Mouse (Mus musculus) left cerebral cortex, adult 11 months (tissue): ENCODE data around the gene Nprl2.
"Not testable (repeated sequence)": the region's sequence is repeated elsewhere in the genome, so short reads cannot be mapped to it uniquely, and the experiment has no call there.

ENCODE experiments used
- DNase-seq: peaks from one replicate; pipeline ENCODE4 v3.0.0; 2022; ENCODE audit warnings: low spot score

The Nprl2 gene

DNA sequence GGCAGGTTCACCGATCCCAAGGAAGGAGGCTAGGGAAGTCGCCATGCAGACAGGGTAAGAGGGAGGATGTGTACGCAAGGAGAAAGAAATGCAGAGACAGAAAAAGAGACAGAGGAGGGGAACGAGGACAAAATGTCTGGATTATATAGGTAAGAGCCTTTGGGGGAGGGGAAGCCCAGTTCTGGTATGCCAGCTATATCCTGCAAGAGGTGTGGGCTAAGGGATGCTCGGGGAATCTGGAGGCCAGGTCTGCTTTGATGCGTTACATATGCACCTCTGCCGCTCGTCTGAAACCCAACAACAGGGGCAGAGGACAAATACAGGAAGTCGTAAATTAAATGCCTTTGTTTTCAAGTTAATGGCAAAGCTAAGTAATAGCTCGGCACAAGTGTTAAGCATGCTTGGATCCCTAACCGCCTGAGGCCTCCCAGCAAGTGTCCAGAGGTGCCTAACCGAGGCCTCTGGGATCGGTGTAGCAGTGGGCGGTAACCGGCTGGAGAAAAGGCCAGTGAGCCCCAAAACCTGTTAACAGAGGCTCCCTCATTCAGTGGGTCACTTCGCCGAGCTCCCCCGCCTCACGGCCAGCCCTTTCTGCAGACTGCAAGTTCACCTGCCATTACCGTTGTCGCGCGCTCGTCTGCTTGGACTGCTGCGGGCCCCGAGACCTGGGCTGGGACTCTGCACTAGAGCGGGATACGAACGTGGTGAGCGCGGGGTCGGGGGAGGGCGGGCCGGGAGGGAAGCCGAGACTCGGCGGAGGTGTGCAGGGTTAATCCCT, 11.7 kb downstream of the Nprl2 start:
- no peak for DNase-seq

DNA sequence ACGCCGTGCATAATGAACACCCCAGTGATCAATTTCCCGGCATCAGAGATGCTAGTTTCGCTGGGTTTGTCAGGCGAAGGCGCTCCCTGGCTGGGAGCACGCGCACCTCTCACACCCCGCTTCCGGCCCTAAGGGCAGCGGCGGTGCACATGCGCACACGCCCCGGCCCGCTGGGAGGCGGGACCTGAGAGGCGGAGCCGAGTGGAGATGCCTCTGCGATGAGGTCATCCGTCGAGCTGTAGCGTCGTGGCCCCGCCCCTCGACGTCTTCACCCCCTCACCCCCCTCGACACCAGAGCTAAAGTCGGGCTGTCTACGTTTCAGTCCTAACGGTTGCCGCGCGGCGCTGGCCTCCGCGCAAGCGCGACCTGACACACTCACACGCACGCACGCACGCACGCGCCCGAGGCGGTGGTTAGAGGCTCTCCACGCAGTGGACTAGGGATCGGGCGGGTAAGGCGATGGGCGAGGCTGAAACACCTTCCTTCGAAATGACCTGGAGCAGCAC, 12.3 kb downstream of the Nprl2 start:
- DNase-seq: peak; percentile 95

DNA sequence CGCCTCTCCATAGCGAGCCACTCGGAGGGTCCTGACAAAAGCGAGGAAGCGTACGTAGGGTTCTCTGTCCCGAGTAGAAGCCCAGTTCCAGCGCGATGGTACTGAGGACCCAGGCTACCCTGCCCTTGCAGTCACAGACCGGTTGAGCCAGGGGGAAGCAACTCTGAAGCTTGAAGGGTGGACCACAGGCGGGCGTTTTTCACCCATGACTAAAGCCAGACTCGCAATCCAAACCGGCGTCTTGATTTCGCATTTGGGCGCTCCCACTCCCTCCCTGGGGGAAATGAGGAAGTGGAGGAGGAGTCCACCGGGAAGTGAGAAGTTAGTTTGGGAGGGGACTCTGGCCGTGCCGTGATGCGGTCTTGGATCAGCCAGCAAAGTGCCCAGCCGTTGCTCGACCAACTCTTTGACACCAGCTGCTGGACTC, 13.0 kb downstream of the Nprl2 start:
- no peak for DNase-seq

DNA sequence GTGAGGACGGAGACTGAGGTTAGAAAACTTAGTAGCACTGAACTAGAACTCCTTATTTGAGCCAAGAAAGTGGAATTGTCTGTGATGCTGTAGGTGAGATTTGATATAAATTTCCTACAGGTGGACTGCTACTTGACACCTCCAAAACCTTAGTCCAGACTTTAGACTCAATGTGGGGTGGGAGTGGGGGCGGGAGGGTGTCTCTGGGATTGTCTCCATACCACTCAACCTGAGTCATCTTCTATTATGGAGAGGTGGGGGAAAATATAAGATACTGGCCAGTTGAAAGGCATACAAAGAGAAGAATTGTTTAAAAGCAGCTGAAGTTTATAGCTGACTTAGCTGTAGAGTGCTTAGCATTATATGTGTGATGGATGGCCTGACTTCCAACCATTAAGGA, 13.7 kb downstream of the Nprl2 start:
- no peak for DNase-seq

DNA sequence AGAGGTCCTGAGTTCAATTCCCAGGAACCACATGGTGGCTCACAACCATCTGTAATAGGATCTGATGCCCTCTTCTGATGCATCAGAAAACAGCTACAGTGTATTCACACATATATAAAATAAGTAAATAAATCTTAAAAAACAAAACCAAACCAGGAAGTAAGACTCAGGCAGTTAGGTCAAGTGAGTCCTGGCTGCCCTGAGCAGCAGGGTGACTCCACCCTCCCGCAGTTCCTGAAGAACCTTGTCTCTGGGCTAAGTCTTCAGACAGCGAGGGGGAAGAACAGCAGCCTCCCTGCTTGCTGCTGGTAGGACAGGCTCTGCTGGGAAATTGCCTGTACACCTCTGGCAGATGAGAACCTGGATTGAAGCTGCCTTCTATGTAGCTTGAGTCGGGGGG, 14.3 kb downstream of the Nprl2 start:
- DNase-seq: no peak

GRCm38 (mm10) chr9:107563029-107563581, 21.1 kb downstream of the Nprl2 start, which contains the start of gene Tusc2:
Tusc2 (plus strand) TSS chr9:107563255.
- DNase-seq: peak; percentile 95

DNA sequence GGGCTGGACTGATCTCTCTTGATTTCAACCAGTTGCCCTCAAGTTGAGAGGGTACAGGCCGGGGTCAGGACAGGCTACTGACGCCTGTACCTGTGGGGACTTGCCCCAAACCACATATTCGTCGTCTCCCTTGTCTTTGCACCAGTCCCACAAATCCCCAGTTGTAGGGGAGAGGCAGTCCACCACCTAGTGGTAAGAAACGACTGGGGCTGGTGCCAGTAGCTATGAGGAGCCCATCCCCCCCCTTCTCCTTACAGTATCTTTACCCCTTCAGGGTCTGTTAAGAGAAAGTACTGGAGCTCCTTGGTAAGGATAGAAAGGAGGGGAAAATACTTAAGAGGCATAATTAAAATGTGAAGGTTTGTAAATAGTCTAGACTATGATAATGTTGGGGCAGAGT, 23.5 kb downstream of the Nprl2 start:
- not testable (repeated sequence) for DNase-seq

GRCm38 (mm10) chr9:107566041-107566709, 24.1 kb downstream of the Nprl2 start:
- no peak for DNase-seq

GRCm38 (mm10) chr9:107566855-107567254, 24.8 kb downstream of the Nprl2 start:
- no peak for DNase-seq

DNA sequence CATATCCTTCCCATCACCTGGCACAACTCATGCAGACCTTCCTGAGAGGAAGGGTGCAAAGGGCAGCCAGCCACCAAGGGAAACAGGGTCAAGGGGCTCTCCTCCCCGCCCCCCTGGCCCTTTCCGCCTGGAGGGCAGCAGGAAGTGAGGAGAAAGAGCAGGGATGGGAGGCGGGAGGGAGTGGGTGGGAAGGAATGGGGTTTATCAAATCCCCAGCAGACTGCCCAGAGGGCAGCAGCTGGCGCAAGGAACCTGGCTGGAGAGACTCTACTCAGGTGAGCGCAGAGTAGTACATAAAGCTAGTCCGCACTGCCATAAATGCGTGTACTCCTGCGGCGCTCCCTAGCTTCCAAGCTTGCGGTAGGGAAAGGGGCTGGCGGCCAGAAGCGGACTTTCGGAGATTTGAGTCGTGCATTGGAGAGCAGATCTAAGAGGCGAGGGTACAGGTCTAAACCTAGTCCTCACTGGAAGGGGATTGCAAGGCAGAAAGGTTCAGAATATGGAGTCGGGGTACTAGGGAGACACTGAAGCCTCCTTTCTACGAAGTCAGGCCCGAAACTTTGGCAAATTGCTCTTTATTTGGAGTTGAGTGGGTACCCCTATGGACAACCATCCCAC, 25.8 kb downstream of the Nprl2 start, which contains the start of gene Hyal2:
TSS of gene Hyal2 (plus strand) at position 244 of the 618 bp plus-strand sequence.
- no peak for DNase-seq

- no peak for DNase-seq
Observed at GRCm38 (mm10) chr9:107568331-107569261, 26.6 kb downstream of the Nprl2 start.

DNA sequence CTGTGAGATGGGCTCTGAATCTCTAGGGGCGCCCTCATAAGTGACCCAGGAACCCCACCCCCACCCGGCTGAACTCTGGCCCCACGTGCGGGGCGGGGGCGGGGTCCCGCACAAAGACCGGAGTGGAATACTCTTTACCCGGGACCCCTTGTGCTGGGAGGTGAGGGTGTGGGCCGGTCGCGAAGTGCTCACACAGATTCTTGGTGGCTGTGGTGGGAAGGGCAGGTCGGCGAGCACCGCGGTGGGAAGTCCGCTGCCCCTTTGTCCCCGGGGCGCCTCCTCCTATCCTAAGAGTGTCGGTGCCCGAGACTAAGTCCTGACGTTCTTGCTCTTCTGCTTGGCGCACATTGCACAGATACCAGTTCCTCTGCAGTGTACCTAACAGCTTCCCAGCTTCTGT, 27.2 kb downstream of the Nprl2 start:
- DNase-seq: no peak

DNA sequence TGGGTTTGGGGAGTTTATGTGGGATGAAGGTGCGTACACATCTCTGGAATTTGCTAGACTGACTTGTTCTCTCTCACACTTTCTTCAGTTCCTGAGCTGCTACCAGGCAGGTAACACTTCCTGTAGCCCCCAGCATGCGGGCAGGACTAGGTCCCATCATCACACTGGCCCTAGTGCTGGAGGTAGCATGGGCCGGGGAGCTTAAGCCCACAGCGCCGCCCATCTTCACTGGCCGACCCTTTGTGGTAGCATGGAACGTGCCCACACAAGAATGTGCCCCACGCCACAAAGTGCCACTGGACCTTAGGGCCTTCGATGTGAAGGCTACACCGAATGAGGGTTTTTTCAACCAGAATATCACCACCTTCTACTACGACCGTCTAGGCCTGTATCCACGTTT, 28.0 kb downstream of the Nprl2 start:
- DNase-seq: no peak

DNA sequence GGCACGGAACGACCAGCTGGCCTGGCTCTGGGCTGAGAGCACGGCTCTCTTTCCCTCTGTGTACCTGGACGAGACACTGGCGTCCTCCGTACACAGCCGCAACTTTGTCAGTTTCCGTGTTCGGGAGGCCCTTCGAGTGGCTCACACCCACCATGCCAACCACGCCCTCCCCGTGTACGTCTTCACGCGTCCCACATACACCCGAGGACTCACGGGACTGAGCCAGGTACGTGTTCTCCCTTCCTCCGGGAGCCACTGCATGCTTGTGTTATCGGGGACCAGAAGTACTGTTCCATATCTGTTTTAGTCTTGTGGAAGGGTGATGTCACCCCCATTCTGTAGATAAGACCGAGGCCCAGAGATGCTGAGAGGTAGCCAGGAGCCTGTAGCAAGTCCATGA, 28.8 kb downstream of the Nprl2 start:
- no peak for DNase-seq

DNA sequence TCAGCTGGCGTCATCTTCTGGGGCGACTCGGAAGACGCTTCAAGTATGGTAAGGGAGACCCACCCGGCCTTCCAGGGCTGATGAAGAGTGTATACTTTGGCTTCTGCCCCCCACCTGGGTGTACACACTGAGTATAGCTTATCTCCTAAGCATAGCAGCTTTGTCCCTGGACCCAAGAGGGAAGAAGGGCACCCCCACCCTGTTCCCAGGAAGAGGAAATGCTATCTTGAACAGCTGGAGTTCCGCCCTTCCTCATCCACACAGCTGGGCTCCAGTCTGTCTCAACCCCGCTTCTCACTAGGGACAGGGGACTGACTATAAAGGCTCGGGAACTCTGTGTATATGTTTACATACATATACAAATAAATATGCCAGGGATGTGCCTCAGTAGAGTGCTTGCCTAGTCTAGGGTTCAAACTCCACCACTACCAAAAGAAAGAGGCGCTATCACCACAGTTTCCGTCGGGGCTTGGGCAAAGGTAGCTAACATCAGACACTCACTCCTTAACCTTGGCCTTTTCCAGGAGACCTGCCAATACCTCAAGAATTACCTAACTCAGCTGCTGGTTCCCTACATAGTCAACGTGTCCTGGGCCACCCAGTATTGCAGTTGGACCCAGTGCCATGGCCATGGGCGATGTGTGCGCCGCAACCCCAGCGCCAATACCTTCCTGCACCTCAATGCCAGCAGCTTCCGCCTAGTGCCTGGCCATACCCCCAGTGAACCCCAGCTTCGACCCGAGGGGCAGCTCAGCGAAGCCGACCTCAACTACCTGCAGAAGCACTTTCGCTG, 29.7 kb downstream of the Nprl2 start:
- DNase-seq: no peak

GRCm38 (mm10) chr9:107572327-107572662, 30.3 kb downstream of the Nprl2 start:
- DNase-seq: no peak

- DNase-seq: not testable (repeated sequence)
Observed at GRCm38 (mm10) chr9:107573774-107574173, 31.7 kb downstream of the Nprl2 start.

DNA sequence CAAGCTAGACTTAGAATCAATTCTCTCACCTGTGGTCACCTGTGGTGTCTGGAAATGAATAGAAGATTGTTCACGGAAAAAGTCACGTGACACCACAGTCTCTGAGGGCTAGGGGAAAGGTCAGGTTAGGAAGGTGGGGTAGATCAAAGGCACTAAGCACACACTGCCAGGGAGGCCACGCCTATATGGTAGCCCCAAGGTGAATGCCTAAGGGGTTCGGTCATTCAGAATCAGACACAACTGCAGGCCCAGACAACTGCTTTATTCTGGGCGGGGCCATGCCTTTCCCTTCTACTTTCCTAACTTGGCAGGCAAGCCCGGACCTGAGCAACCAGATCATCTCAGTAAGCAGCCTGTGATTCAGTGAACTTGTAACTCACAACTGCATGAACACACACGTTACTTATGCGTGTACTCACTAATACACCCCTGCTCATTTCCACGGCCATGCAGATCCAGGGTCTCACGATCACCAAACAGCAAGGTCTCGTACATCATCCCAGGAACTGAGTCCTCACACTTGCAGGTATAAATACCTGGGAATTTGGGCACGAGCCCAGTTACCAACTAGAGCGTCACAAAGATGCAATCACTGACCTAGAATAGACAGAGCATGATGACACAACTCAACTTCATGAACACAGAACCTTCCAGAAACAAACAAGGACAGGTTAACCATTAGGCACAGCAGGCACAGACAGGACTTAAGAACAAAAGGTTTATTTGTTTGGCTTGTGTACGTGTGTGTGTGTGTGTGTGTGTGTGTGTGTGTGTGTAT, 33.7 kb downstream of the Nprl2 start:
- DNase-seq: no peak

DNA sequence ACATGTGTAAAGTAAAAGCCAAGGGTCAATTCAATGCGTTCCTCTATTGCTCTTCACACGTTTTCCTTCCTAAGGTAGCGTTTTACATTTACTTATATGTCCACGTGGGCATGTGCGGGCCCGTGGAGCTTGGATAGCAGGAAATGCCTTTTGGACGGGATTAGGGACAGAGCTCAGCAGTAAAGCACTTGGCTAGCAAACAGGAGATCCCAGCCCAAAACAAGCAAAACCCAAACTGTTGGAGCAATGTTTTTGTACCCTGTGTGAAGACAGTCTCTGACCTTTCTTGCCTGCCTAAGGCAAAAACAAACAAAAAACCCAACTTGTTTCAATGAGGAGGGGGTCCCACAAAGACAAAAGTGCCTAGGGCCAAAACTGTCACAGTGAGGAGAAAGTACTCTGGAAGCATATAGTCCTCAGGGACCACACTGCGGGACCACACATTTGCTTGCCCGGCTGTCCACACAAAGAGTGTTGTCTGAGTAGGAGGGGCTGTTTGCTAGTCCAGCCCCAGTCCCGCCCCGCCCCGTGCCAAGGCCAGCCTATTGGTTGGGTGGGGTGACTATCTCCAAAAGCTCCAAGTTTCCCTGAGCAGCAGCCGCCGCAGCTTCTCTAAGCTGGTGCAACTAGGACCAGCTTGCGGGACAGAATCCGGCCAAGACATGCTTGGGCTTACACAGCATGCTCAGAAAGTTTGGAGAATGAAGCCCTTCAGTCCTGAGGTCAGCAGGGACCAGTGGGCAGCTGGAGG, 34.5 kb downstream of the Nprl2 start, which contains the start of gene Hyal1:
TSS of gene Hyal1 (plus strand) at position 571 of the 751 bp plus-strand sequence.
- no peak for DNase-seq
